Mouse (Mus musculus): ENCODE measurements around the gene Slc37a4.
A peak's percentile ranks its signal among the peaks of the same experiment; 100 is the strongest.

DNA sequence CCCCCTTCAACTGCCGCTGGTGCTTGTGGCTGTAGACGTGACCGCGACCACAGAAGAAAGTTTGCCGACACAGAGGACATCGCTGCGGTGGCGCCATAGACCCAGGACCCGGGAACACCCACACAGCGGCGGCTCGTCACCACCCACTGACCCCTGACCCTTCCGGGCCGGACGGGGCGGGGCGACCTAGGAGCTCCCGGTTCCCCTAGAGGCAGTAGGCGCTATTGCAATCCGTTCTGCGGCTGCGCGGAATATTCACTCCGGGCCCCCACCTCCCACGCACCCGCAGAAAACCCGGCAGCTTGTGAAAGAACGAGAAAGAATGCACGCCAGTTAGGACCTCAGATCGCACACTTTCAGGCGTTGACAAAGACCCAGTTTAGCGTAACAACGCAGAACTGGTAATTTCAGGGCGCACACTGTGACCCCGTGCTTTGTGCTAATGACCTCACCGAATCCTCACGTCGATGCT lies 21.3 kb downstream of the Slc37a4 start:
- TF ChIP-seq CTCF (IDR thresholded peaks at IDR 0.05): peak; percentile 98
- peak; percentile 78 for TF ChIP-seq POLR2A (IDR thresholded peaks at IDR 0.05; ENCODE audit: insufficient read depth, low read depth, low read length)
